Mouse (Mus musculus) CD8-positive naive resting alpha-beta T cell, adult 57 days (primary cell): ENCODE data around the gene Sgms2. TPM values are rescaled to one million over a fixed set of nuclear protein-coding genes. Genes with fewer than 3 reads are reported as not detected.

Source experiments
- total RNA-seq: library from RNA; stranded (reverse); gene quantifications from one replicate; pipeline ENCODE4 v1.2.4, GENCODE M21; 2023

Sgms2 gene
- total RNA-seq: 0.80 TPM

GRCm38 (mm10) chr3:131491361-131491925 lies at the start of gene Sgms2:
Gene Sgms2 (minus strand): TSS chr3:131491411.

GRCm38 (mm10) chr3:131302452-131303319 lies 188.5 kb downstream of the Sgms2 start, which contains the start of gene Cyp2u1:
Gene Cyp2u1 (minus strand): TSS chr3:131303227.

GRCm38 (mm10) chr3:131271559-131272373 lies 219.4 kb downstream of the Sgms2 start, which contains the start of gene Hadh:
Gene Hadh (minus strand): TSS chr3:131272101.

Other genes with a start within 250 kb of the Sgms2 start
- gene Hadh, start 219.3 kb downstream of the Sgms2 start, total RNA-seq: 24.5 TPM
- gene Cyp2u1, start 188.2 kb downstream of the Sgms2 start, total RNA-seq: 1.2 TPM
- 18.2 TPM for gene Papss1, start 73.4 kb upstream of the Sgms2 start, total RNA-seq